Mouse (Mus musculus) cortical plate, adult 2 months (tissue): ENCODE data around the gene Birc3.

Experiments used
- CTCF ChIP-seq: fragments of 200-500 bp; IDR thresholded peaks from 2 replicates; pipeline ENCODE4 v1.5.1; 2011; ENCODE audit warnings: mild to moderate bottlenecking, control low read depth, low read length; ENCODE audit not compliant: insufficient read depth; ENCODE audit errors: extremely low read depth
- POLR2A ChIP-seq: fragments of 200-500 bp; IDR thresholded peaks from 2 replicates; pipeline ENCODE4 v1.6.1; 2011; ENCODE audit warnings: mild to moderate bottlenecking, low read length, control low read depth; ENCODE audit not compliant: insufficient read depth; ENCODE audit errors: extremely low read depth

GRCm38 (mm10) chr9:7846667-7847199 is 26.3 kb downstream of the Birc3 start:
- TF ChIP-seq POLR2A (no peak), CTCF (no peak)
